Mouse (Mus musculus) kidney, adult 2 months (tissue): ENCODE measurements at regions not wholly inside any gene's neighbourhood (a gene's known extent, or its start where the extent isn't known, plus 50 kb on each side); places are given as distances from the start of the nearest gene placed in this dataset.

ENCODE experiments used
- CTCF ChIP-seq: fragments of 200-500 bp; conservative IDR thresholded peaks from 2 replicates; pipeline ENCODE4 v1.5.1; 2011; ENCODE audit warnings: low read depth, mild to moderate bottlenecking, control low read depth, low read length, moderate library complexity, mixed read lengths; ENCODE audit not compliant: insufficient read depth, insufficient read length
- POLR2A ChIP-seq: fragments of 200-500 bp; IDR thresholded peaks from one replicate; pipeline ENCODE4 v1.6.1; 2011; ENCODE audit warnings: low read depth, low read length, control low read depth

DNA sequence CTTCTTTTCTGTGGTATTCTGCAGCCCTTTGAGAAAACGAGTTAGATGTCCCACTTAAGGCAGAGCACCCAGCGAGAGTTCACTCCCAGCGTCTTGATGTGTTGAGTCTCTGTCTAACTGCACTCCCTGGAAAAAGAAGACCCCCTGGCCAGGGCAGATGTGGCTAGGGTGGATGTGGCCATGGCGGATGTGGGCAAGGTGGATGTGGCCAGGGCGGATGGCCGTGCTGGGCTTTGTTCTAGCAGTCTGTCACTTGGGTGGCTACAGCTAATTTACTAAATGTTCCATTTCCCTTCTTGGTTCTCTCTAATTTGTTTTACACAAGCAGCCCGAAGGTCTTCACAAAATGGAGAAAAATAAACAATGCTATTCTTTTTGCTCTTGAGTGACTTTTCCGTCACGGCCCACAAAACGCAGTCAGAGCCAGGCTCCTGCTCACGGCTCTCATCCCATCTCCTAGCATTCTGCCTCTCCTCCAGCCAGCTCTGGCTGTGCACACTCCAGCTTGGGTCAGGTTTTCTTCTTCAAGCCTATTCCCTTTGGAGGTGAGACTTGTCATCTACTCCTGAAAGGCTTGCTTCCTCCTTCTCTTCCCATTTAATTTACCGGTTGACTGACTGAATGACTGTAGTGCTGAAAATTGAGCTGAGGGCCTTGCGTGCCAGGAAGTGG, 173.4 kb upstream of the Ccdc122 start:
- TF ChIP-seq CTCF: no peak
- TF ChIP-seq POLR2A: no peak
